Mouse (Mus musculus) layer of hippocampus, postnatal 36 days (tissue): ENCODE data around the gene Tas2r134. TPM values are rescaled to one million over a fixed set of nuclear protein-coding genes. Genes with fewer than 3 reads are reported as not detected.

ENCODE experiments used
- DNase-seq, 2 experiments: peaks; one replicate each; pipeline ENCODE4 v3.0.0; 2022
- total RNA-seq, 2 experiments: library from RNA; stranded (reverse); gene quantifications; 2 replicates each; pipeline ENCODE4 v1.2.3; 2021

Gene Tas2r134
- total RNA-seq, 2 experiments from 2014 or later = not detected

DNA sequence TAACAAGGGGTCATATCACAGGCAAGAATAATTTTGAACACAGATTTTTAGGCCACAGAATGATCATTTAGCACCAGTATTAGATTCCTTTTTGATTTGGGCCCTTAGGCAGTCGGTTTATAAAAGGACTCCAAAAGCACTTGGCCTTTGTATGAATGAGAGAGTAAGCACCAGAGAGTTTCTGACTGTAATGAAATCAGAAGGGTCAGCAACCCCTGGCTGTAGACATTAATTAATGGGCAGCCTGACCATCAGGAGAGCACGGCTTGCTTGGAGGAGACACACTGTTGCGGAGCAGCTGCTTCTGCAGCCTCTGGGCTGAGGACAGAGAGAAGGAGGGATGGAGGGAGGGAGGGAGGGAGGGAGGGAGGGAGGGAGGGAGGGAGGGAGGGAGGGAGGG, 30.4 kb downstream of the Tas2r134 start:
- DNase-seq = no peak

- no peak for DNase-seq
Measured at GRCm38 (mm10) chr2:51658288-51658687, 31.0 kb downstream of the Tas2r134 start.

DNA sequence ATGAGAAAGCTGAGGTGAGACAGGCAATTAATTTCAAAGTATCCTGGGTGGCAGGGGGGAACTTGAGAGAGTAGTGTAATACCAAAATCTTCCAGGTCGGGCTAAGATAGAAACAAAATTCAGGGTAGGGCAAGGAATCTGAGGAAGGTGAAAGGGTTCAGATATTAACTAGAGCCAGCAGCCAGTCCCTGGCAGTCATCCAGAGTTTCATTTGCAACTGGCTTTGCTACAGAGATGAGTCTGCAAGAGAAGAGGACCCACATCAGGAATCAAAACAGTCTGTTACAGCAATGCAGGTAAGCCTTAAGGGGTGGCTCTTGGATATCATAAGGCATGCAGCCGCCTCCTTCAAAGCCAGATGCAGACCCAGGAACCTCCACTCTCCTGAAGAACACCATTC, 47.0 kb downstream of the Tas2r134 start:
- no peak for DNase-seq
